Mouse (Mus musculus) liver, postnatal 0 days (tissue): Measurements from ENCODE around the gene Cyp2a12.
"Not testable (repeated sequence)": the region's sequence is repeated elsewhere in the genome, so short reads cannot be mapped to it uniquely, and the experiment has no call there.

Experiments
- CTCF ChIP-seq: sonication (generic); IDR thresholded peaks from 2 replicates; pipeline ENCODE4 v1.5.1; 2016; ENCODE audit warnings: antibody characterized with exemption, low read depth
- EP300 ChIP-seq: IDR thresholded peaks from 2 replicates; pipeline ENCODE4 v1.6.1; 2016; ENCODE audit warnings: antibody characterized with exemption, low read depth, mild to moderate bottlenecking

GRCm38 (mm10) chr7:27059896-27060295, 31.0 kb downstream of the Cyp2a12 start:
- not testable (repeated sequence) for TF ChIP-seq EP300, CTCF
